Mouse (Mus musculus) heart, embryonic 14.5 days (tissue): ENCODE results near the gene 9230112D13Rik. TPM values are rescaled to one million over a fixed set of nuclear protein-coding genes. Genes with fewer than 3 reads are reported as not detected.

Experiments used
- ATAC-seq: fragments of 200-750 bp; cut with Nextera tagmentation; 2 replicates; pipeline ENCODE4 v1.8.0; 2017; ENCODE audit warnings: low read depth, moderate TSS enrichment; ENCODE audit not compliant: insufficient number of reproducible peaks, insufficient read depth, low FRiP score
- H3K27ac ChIP-seq, 2 experiments: fragments of 200-500 bp in 1 of 2; fragments of 300-500 bp in 1 of 2; sonication (generic) in 1 of 2; replicated peaks in 1 of 2; 2 replicates each; pipeline ENCODE4 v1.5.1; 2012 to 2014; ENCODE audit warnings: low read depth in 2 of 2, low read length in 2 of 2, control low read depth in 1 of 2, mild to moderate bottlenecking in 1 of 2, mixed read lengths in 1 of 2; ENCODE audit not compliant: control insufficient read depth in 1 of 2, insufficient read depth in 1 of 2
- H3K27me3 ChIP-seq: fragments of 300-500 bp; sonication (generic); 2 replicates; pipeline ENCODE4 v1.6.1; 2014; ENCODE audit warnings: mild to moderate bottlenecking, low read length, control low read depth; ENCODE audit not compliant: control insufficient read depth, insufficient read depth
- H3K36me3 ChIP-seq: fragments of 300-500 bp; sonication (generic); 2 replicates; pipeline ENCODE4 v1.6.1; 2014; ENCODE audit warnings: mild to moderate bottlenecking, control low read depth, low read length, mixed read lengths; ENCODE audit not compliant: control insufficient read depth, insufficient read depth
- H3K4me1 ChIP-seq, 2 experiments: fragments of 200-500 bp in 1 of 2; fragments of 300-500 bp in 1 of 2; sonication (generic) in 1 of 2; 2 replicates each; pipeline ENCODE4 v1.6.1; 2012 to 2014; ENCODE audit warnings: low read length in 2 of 2, control low read depth in 1 of 2, mixed read lengths in 1 of 2; ENCODE audit not compliant: control insufficient read depth in 2 of 2, insufficient read depth in 2 of 2
- H3K4me2 ChIP-seq: fragments of 300-500 bp; sonication (generic); 2 replicates; pipeline ENCODE4 v1.6.1; 2014; ENCODE audit warnings: mild to moderate bottlenecking, low read length
- H3K4me3 ChIP-seq, 2 experiments: fragments of 200-500 bp in 1 of 2; fragments of 300-500 bp in 1 of 2; sonication (generic) in 1 of 2; 2 replicates each; pipeline ENCODE4 v1.5.1; 2012 to 2014; ENCODE audit warnings: low read length in 2 of 2, mild to moderate bottlenecking in 2 of 2, control low read depth in 1 of 2, low read depth in 1 of 2, moderate library complexity in 1 of 2; ENCODE audit not compliant: control insufficient read depth in 1 of 2, insufficient read depth in 1 of 2
- H3K9ac ChIP-seq: fragments of 300-500 bp; sonication (generic); 2 replicates; pipeline ENCODE4 v1.6.1; 2014; ENCODE audit warnings: mild to moderate bottlenecking, low read length
- H3K9me3 ChIP-seq: fragments of 300-500 bp; sonication (generic); 2 replicates; pipeline ENCODE4 v1.6.1; 2016; ENCODE audit warnings: low read length, control low read depth; ENCODE audit not compliant: control insufficient read depth
- WGBS: fragments of 180-500 bp; shearing (Covaris S2); extraction: QIAGEN DNeasy Blood & Tissue Kit; methylation state at CpG from one replicate; pipeline ENCODE4 v1.1.7; 2014; 5-methylcytosine and 5-hydroxymethylcytosine counted together
- polyA plus RNA-seq: library from polyadenylated mRNA; unstranded; fragments of >200 nt; fragmentation: Nextera tagmentation; extraction: Ambion mirVana; gene quantifications from 2 replicates; pipeline ENCODE4 v1.2.1, GENCODE M21; 2014

Gene 9230112D13Rik
- polyA plus RNA-seq, 1 experiment from 2014 or later: not detected

GRCm38 (mm10) chr14:34505309-34505708 lies 17.3 kb downstream of the 9230112D13Rik start:
- Histone ChIP-seq H3K4me1 (peaks cover 18 to 46% of the 10 kb centered on the region in 2 experiments), H3K27me3 (peaks cover 8% of the 10 kb centered on the region; the same call in 1 of the 2 replicates), H3K4me2 (no peak overlapping the region), H3K27ac (peak overlapping the region; percentile 44 to 67), H3K9me3 (no peaks in the 10 kb centered on the region), H3K9ac (0 out of 2 replicates have a peak overlapping the region, but pooled peaks have one; percentile 3), H3K36me3 (no peaks in the 10 kb centered on the region), H3K4me3 (no peak overlapping the region)
- 31% methylated on average over 7 of the region's 7 CpGs for WGBS
- ATAC-seq: no peak

GRCm38 (mm10) chr14:34504377-34504776 lies 18.2 kb downstream of the 9230112D13Rik start:
- Histone ChIP-seq H3K4me1 (peaks cover 22 to 55% of the 10 kb centered on the region in 2 experiments), H3K27me3 (peaks cover 8% of the 10 kb centered on the region; the same call in 1 of the 2 replicates), H3K9me3 (no peaks in the 10 kb centered on the region), H3K4me2 (no peak overlapping the region), H3K27ac (no peak overlapping the region), H3K4me3 (no peak overlapping the region), H3K36me3 (no peaks in the 10 kb centered on the region), H3K9ac (no peak overlapping the region)
- ATAC-seq: no peak
- WGBS: 82% methylated on average over 5 of the region's 5 CpGs

- Histone ChIP-seq H3K4me3 (no peak overlapping the region), H3K36me3 (no peaks in the 10 kb centered on the region), H3K9me3 (no peaks in the 10 kb centered on the region), H3K9ac (peak overlapping the region; percentile 100; the same call in 1 of the 2 replicates), H3K27me3 (peaks cover 8% of the 10 kb centered on the region; the same call in 1 of the 2 replicates), H3K4me2 (peak overlapping the region; percentile 82), H3K4me1 (peaks cover 22 to 56% of the 10 kb centered on the region in 2 experiments), H3K27ac (peak overlapping the region; percentile 45 to 100; a peak in 3 of 4 replicates)
- WGBS: 69% methylated on average over 6 of the region's 6 CpGs
- ATAC-seq: no peak
These were observed 18.8 kb downstream of the 9230112D13Rik start for GRCm38 (mm10) chr14:34503759-34504158.

GRCm38 (mm10) chr14:34503325-34503647 lies 19.3 kb downstream of the 9230112D13Rik start, which contains the start of gene Bmpr1a:
Gene Bmpr1a (minus strand): TSS chr14:34503341.
- H3K36me3 ChIP-seq: no peaks in the 10 kb centered on the region
- H3K4me1 ChIP-seq: peaks cover 22 to 55% of the 10 kb centered on the region in 2 experiments
- peak within 1 kb of the TSS; percentile 100 for H3K9ac ChIP-seq
- H3K4me3 ChIP-seq: peak within 1 kb of the TSS; percentile 80 to 95
- no peaks in the 10 kb centered on the region for H3K9me3 ChIP-seq
- peak within 1 kb of the TSS; percentile 82 for H3K4me2 ChIP-seq
- ATAC-seq: peak; percentile 81
- 11% methylated on average over 15 of the region's 15 CpGs for WGBS
- peaks cover 8% of the 10 kb centered on the region; the same call in 1 of the 2 replicates for H3K27me3 ChIP-seq
- peak within 1 kb of the TSS; percentile 97 to 100 for H3K27ac ChIP-seq

GRCm38 (mm10) chr14:34502475-34503324 lies 19.9 kb downstream of the 9230112D13Rik start:
- WGBS: 1% methylated on average over 92 of the region's 115 CpGs
- Histone ChIP-seq H3K4me1 (peaks cover 19 to 56% of the 10 kb centered on the region in 2 experiments), H3K27ac (peak overlapping the region; percentile 97 to 100), H3K4me2 (peak overlapping the region; percentile 82), H3K27me3 (peaks cover 4% of the 10 kb centered on the region; the same call in 1 of the 2 replicates), H3K4me3 (peak overlapping the region; percentile 80 to 95), H3K9ac (peak overlapping the region; percentile 100), H3K9me3 (no peaks in the 10 kb centered on the region), H3K36me3 (no peaks in the 10 kb centered on the region)
- peak; percentile 90 for ATAC-seq

- Histone ChIP-seq H3K9me3 (no peaks in the 10 kb centered on the region), H3K27ac (peak overlapping the region; percentile 97 to 100), H3K27me3 (peaks cover 4% of the 10 kb centered on the region; the same call in 1 of the 2 replicates), H3K4me2 (peak overlapping the region; percentile 82), H3K4me3 (peak overlapping the region; percentile 80 to 95), H3K9ac (peak overlapping the region; percentile 100), H3K36me3 (no peaks in the 10 kb centered on the region), H3K4me1 (peaks cover 23 to 64% of the 10 kb centered on the region in 2 experiments)
- peak; percentile 18 for ATAC-seq
- WGBS: under 1% methylated on average over 64 of the region's 77 CpGs
These were observed 20.7 kb downstream of the 9230112D13Rik start for GRCm38 (mm10) chr14:34501804-34502474.

GRCm38 (mm10) chr14:34501447-34501803 lies 21.2 kb downstream of the 9230112D13Rik start:
- H3K9ac ChIP-seq: peak overlapping the region; percentile 100
- H3K9me3 ChIP-seq: no peaks in the 10 kb centered on the region
- peaks cover 4% of the 10 kb centered on the region; the same call in 1 of the 2 replicates for H3K27me3 ChIP-seq
- H3K4me1 ChIP-seq: peaks cover 21 to 65% of the 10 kb centered on the region in 2 experiments
- H3K27ac ChIP-seq: peak overlapping the region; percentile 97 to 100
- peak overlapping the region; percentile 80 to 95 for H3K4me3 ChIP-seq
- H3K4me2 ChIP-seq: peak overlapping the region; percentile 82
- WGBS: 0% methylated on average over 16 of the region's 16 CpGs
- H3K36me3 ChIP-seq: no peaks in the 10 kb centered on the region
- no peak for ATAC-seq
